Mouse (Mus musculus): ENCODE results near the gene Bhlhe23.

The Bhlhe23 gene

DNA sequence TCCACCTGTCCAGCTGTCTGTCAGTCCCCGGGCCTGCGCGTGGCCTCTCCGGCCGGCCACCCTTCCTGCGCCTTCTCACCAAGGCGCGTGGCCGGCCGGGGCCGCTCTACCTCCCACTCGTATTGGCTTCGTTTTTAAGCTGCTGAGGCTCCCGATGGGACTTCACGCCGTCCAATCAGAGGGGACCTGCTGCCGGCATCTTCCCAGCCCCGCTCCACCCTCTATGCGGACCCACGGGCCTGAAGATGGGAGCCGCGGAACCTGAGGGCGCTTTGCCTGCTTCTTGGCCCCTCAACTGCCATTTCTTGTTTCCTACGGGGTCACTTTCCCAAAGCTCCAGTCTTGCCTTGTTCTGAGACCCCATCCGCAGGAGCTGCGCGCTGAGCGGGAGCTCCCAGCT lies at the start of gene Bhlhe23:
Gene Bhlhe23, minus strand, starts transcription at position 108 of the 400 bp plus-strand sequence.
- no peak for DNase-seq

DNA sequence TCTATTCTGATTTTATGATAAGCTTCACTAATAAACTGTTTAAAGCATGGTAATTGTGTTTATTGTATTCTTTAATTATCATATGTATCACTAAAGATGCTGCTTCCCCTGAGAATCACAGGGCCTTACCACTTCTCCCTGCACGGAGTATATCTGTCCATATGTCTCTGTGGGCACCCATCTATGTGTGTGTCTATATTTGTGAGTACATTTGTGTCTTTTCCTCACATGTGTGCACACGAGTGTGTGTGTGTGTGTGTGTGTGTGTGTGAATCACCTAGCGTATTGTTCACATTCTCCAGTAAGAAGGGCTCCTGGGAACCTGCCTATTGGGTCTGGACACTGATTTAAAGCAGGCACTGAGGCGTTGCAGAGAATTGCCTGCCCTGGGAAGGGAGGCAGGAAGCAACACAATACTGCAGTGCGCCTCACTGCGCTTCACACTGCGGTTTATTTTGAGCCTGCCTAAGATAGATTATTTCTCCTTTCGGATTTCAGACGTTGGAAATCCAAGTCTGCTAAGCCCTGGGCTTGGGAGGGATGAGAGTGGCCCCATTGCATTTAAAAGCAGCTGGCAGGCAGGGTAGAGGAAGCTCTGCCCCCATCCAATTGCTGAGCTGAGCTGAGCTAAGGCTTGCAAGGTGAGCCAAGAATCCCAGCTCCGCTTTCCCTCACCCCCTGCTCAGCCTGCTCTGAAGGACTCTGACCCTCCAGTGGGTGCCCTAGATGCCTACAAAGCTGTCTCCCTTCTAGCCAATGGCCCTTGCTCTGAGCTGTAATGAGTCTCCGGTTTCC lies 48.6 kb upstream of the Bhlhe23 start:
- DNase-seq, result no peak

DNA sequence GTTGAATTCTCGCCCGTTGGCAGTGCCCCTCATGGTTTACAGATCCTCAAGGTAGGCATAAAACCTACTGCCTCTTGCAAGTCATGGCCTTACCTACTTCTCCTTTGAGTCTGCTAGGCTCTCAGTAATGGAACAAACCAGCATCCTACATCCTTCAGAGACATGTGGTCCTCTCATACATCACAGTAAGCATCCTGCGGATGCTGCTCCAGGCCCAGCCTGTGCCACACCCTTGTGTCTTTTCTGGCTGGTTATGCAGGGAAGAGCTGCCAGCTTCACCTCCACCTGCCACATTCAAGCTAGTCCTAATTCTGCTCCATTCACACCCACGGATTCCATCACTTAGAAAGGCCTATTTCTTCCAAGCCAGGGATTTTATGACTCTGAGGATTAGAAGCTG lies 48.0 kb upstream of the Bhlhe23 start:
- DNase-seq, result no peak

DNA sequence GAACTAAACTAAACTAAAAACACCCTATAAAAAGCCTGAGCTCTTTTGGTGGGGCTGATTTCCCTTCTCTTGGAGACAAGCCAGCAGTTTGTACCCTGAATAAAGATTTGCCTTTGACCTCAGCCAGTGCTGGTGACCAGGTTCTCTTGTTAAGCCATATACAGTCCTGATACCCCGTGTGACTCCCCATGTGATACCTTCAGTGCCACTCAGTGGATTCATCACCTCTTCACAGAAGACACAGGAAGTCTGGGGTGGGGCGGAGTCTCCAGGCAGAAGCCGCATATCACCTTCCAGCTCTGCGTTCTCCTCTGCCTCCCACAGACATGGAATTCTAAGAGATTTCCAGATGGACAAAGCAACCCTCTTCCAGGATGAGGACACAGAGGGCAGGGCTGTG lies 47.4 kb upstream of the Bhlhe23 start:
- no peak for DNase-seq

DNA sequence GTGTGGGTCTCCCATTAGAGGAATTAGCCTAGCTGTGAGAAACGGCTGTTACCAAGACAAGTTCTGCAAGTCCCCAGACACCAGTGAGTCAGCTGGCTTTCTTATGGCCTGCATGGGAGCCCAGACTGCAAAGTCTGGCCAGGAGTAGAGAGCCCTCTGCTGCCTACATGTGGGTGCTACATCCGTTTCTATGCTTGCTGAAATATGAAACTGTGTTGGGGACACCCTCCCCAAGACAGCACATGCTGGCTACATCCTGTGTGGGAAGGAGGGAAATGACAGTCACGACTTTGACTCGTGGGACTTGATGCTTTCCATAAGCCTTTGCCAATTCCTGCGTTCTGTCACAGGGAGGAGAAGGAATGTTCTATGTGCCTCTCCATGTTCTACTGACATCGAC lies 45.8 kb upstream of the Bhlhe23 start:
- peak; percentile 4 for DNase-seq

DNA sequence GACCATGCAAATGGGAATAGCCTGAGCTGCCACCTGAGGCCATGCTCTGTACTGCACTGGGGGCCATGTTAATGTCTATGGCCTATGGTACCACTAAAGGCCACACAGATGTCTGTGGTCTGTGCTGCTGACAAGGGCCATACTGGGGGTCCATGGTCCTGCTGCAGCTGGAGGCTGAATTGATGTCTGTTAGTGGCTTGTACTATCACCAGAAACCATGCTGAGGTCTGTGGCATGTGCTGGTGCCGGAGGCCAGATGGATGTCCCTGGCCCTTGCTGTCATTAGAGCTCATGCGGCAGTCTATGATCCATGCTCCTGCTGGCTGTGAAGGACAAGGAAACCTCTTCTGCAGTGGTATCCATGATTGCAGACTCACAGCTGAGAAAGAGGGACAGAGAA lies 42.8 kb upstream of the Bhlhe23 start:
- no peak for DNase-seq

DNA sequence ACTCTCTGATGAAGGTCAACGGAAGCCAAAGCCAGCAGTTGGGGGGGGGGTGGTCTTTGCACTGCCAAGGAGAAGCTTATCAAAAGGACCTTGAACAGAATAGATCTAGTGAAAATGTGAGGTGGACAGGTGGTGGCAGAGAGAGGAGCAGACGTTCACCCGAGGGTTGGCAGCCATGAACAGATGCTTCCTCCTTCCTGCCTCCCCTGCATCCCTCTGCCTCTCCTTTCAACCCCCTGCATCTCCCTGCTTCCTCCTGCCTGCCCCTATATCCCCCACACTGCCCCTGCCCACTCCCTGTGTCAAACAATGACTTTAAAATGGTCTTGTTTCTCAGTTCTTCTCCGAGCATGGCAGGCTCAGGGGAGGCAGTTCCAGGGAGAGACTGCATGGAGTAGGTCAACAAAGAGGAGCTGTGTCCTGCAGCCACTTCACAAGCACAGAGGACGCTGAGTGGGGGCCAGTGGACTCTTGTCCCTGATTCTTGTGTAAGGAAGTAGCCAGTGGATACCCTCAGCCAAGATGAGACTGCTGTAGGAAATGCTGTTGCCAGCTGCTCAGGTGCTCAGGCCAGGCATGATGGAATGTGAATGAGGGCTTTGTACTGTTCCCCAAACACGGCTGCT lies 39.9 kb upstream of the Bhlhe23 start:
- DNase-seq, result no peak

DNA sequence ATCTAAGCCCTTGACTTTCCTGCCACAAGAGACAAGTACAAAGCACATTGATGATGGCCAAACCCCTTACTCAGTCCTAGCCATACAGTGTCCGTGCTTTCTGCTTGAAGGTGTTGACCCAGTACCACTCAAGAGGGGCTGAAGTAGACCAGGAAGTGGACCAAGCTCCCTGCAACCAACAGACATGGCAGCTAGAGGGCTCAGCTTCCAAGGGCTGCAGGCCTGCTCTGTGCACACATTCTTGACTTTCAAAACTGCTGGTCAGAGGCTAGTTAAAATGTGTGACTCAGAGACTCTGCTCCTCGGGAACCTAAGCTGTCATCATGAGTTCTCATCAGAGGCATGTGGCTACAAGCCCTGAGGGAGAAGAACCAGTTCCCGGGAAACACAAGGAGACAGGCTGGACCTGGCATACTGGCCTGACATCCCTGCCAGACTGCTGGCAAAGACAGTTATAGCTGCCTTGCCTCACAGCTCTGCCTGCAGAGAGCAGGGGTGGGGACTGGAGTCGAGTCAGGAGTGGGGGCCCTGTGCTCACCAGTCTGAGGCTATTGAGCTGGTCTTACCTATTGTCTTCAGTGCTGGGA lies 37.4 kb upstream of the Bhlhe23 start:
- DNase-seq, result no peak

DNA sequence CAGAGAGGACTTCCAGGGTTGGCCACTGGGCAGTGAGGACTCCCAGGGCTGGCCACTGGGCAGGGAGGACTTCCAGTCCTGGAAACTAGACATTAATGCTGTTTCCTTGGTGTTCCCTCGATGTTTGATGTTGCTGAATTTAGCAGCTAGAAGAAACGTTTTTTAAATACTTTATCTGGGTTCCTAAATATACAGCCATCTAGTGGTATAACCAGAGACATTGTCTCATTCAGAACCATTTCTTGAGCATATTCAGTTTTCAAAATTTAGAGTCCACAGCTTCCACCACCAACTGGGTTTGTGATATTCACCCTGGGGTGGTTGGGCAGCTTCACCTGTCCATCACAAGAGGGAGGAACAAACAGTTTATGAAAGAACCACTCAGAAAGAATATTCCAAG lies 34.3 kb upstream of the Bhlhe23 start:
- DNase-seq, result no peak

DNA sequence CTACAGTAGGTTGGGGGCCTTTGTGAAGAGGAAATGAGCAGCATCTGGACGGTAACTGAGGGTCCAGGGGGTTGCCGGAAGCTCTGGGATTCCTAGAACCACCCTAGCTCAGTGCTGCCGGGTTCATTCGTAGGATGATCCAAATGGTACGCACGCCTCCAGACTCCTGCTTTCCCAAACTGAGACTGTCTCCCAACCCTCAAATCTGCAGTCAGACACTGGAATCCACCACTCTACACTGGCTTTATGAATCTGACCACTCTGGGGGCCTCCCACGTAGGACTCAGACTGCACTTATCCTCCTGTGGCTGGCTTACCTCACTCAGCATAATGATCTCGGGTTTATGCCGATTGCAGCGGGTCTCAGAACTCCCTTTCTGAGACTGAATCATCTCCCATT lies 32.8 kb upstream of the Bhlhe23 start:
- no peak for DNase-seq

DNA sequence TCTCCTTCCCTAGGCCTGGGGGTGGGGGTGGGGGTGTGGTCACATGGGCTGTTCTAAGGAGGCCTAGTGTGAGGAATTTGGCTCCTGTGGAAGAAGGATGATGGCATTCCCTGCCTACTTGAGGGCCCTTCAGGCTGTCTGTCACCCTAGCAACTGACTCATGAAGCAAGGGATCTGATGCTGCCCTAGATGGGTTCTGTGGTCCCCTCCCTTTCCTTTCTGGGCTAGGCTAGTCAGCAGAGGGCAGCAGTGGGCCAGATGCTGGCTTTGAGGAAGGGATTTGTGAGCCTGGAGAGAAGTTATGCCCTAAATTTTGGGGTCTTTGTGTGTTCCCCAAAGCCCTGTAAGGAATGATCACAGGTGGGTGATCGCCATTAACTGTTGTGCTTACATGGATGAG lies 29.3 kb upstream of the Bhlhe23 start:
- DNase-seq, result no peak

DNA sequence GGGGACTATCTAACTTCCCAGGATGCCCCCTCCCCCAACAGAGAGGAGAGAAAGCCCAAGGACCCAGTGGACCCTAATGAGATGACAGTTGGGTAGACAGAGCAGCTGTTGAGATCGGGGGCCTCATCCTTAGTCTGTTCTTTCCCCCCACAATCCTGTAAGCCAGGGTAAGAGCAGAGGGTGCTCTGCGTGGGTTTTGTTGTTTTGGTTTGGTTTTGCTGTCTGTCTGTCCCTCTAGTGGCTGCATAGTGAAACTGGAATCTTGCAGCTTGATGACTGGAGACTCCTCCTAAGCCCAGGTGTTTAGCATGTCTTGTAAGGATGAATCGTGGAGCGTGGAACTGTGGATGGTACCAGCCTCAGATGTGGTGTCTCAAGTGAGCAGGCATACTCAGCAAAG lies 19.3 kb upstream of the Bhlhe23 start:
- DNase-seq, result no peak

DNA sequence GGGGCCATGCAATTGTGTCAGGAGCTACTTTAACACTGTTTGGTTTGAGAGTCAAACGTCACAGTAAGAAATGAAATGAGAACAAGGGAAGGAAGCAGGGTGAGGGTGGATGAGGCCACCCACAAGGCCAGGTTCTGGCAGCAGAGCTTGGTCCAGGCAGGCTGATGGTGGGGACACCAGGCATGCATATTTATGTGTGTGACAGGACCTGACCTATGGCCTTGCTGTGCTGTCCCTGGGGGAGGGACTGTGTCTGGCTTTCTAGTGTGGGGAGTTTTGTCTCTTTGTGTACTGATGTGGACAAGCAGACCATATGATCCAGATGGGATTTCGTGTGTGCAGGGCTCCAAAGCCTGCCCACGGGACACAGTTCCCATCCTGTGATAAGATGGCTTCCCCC lies 18.9 kb upstream of the Bhlhe23 start:
- no peak for DNase-seq

DNA sequence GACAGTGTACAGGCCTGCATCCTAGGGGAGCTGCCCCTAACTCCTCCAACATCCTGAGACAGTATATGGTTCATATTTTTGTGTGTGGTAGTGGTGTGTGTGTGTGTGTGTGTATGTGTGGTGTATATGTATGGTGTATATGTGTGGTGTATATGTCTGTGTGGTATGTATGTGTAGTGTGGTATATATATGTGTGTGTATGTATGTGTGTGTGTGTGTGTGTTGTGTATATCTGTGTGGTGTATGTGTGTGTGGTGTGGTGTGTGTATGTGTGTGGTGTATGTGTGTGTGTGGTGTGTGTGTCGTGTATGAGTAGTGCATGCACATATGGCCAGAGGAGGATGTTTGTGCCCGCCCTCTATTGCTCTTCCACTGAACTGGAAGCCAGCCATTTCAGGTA lies 17.7 kb upstream of the Bhlhe23 start:
- DNase-seq, result no peak

DNA sequence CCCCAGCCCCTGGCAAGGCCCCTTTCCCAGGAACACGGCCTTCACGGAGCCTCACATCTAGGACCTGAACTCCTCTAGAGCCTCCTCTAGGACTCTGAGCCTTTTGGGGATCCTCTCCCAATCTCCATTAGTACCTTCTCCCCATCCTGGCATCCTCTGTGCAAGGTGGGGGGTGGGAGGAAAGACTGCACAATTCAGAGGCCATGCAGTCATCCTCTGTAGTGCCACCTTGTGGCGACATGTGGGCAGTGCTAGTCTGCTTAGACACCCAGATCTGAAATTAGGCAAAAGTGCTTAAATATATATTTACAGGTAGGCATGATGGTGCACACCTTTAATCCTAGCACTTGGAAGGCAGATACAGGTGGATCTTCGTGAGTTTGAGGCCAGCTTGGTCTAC lies 15.0 kb upstream of the Bhlhe23 start:
- DNase-seq, result peak; percentile 34

DNA sequence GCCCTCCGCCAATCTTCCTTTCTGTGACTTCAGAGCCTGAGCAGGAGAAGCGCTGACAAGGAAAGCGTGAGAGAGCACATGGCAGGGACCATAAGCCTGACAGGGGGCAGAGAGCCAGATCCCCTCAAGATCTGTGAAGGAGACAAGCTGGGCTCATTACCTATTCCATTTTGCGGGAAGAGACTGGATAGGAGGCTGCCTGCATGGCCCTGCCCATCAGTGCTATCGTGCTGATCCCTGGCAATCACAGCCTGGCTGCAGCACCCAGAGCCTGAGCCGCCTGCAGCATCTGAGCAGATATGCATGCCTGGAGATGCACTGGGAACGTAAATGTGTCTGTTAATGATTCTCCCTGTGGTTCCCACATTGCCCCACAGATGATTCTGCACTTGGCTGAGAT lies 12.1 kb upstream of the Bhlhe23 start:
- no peak for DNase-seq

DNA sequence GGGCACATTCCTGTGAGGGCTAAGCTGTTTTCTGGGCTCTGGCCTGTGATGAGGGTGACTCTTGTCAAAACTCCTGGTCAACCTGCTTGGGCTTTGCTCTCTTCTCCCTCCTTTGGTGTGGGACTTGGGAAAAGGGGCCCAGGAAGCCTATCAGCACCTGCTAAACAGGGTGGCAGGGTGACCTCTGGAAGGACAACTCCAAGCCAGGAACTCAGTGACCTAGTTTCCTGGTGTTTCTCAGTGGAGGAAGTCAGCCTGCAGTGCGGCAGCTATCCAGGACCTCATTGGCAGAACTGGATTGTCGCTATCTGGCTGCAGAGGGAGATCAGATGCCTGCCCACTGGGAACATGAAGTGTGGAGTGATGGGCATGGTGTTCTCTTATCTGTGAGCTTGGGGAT lies 11.7 kb upstream of the Bhlhe23 start:
- no peak for DNase-seq

DNA sequence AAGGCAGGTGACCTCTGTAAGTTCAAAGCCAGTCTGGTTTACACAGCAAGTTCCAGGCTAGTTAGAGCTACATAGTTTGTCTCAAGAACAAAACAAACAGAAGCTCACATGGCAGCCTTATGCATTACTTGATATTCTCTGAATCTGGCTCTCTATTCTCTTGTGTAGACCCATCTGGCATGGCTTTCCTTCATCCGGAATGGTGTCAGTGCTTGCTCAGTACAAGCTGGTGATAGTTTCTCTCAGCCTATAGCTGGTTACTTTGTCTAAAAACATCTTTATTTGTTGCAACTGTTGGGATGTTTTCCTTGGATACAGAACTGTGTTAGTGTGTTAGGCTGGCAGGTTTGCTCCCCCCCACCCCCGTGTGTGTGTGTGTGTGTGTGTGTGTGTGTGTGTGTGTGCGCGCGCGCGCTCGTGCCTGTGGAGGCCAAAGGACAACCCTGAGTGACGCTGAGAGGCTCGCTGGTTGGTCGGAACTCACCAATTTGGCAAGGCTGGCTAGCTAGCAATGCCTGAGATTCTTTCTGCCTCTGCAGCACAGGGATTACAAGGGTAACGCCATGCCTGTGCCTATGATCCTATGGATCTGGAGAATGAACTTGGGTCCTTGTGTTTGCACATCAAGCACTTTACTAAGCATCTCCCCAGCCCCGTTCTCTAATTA lies 11.0 kb upstream of the Bhlhe23 start:
- no peak for DNase-seq

DNA sequence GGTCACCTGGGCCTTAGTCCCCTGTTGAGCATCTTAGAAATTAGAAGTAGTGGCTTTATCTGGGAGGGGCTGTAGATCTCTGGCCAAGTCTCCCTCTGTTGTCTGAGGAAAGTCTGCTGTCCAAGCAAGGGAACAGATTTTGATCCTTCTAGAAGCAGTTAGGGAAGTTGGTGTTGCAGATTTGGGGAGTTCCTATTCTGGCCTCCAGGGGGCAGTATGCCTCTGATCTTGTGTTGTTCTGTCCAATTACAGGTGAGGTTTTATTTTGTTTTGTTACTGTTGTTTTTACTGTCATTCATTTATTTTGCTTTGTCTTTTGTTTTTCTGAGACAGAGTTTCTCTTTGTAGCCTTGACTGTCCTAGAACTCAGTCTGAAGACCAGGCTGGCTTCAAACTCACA lies 10.0 kb upstream of the Bhlhe23 start:
- peak; percentile 44 for DNase-seq

DNA sequence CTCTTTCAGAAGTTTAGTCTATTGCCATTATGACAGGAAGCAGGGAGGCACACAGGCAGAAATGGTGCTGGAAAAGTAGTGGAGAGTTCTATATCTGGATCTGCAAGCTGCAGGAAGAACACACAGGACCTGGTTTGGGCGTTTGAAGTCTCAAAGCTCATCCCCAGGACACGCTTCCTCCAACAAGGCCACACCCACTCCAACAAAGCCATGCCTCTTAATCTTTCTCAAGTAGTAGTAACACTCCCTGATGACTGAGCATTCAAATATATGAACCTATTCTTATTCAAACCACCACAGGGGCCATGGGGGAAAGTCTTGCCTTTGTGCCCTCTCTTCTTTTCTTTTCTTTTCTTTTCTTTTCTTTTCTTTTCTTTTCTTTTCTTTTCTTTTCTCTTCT lies 3.6 kb upstream of the Bhlhe23 start:
- DNase-seq, result no peak

DNA sequence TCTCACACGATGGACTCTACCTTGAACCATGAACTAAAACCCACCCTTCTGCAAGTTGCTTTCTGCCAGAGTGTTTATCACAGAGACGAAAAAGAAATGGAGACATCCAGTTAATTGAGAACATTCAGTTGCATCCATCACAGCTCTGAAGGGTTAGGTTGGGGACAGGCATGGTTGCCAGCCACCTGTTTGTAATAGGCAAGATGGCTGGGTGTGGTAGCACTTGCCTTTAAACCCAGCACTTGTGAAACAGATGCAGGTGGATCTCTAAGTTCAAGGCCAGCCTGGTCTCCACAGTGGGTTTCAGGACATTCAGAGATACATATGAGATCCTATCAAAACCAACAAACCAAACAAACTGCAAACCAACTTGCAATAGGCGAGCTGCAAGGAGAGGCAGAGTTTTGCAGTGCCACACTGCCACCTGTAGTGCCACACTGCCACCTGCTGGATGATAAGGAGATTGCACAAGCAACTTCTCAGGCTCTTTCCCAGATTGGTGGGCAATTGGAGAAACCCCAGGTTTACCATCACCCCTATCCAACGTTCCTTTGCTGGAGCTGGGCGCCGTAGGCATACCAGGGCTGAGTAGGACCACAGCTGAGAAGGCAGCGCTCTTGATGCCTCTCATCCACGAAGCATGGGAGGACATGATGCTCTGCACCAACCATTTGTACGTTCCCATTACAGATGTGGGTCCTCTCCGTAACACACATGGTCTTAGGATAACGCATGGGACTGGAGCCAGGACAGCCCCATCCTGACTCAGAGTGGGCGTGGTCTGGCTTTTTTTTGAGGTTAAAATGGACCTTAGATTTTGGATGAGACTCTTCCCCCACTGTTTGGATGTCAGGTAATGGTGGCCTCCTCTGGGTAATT lies 2.8 kb upstream of the Bhlhe23 start:
- DNase-seq, result peak; percentile 60

DNA sequence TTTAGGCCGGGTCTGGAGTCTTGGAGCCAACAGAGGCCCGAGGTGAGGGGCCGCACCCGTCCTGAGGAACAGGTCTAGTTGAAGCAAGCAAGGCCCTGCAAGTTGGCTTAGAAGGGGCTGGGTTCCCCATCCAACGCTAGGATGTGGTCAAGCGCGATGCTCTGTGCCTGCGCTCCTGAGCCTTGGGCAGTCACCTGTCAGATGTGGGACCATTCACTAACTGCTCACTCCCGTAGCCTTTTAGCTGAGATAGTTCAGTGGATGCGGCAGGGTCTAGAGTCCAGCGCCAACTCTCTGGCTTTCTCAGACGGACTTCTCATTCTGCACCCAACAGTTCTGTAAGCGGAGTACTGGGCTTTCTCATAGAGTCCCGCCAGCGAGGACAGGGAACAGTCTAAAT lies 1.1 kb downstream of the Bhlhe23 start:
- DNase-seq, result no peak

DNA sequence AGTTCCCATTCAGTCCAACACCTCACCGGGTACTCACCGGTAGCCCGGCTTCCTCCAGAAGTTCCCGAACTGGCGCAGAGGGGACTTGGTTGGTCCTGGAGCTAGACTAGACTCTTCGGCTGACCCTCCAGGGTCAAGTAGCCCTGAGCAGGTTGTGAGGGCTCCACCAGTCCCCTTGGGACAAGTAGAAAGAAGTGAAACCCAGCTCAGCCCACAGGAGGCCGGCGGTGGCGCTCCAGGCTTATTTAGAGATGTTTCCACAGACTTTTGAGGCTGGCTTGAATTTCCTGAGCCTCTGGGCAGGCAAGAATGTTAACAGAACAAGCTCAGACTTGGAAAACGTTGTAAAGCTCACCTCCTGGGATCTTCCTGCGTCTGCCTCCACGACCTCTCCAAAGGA lies 1.5 kb downstream of the Bhlhe23 start:
- DNase-seq, result no peak
